Mouse (Mus musculus): ENCODE results near the gene Ezr.

The Ezr gene

GRCm38 (mm10) chr17:6769602-6770001 is 13.0 kb downstream of the Ezr start:
- no peak for DNase-seq (ENCODE audit: low read depth, low spot score)

- no peak for DNase-seq (ENCODE audit: low read depth, low spot score)
These were observed 14.2 kb downstream of the Ezr start for GRCm38 (mm10) chr17:6768301-6768788.

- DNase-seq (ENCODE audit: low read depth, low spot score): no peak
These were observed 14.8 kb downstream of the Ezr start for GRCm38 (mm10) chr17:6767771-6768170.

- no peak for DNase-seq (ENCODE audit: low read depth, low spot score)
These were observed 15.8 kb downstream of the Ezr start for GRCm38 (mm10) chr17:6766823-6767222.

- DNase-seq (ENCODE audit: low read depth, low spot score): no peak
These were observed 16.7 kb downstream of the Ezr start for GRCm38 (mm10) chr17:6765886-6766285.

- DNase-seq (ENCODE audit: low read depth, low spot score): no peak
These were observed 17.9 kb downstream of the Ezr start for GRCm38 (mm10) chr17:6764730-6765129.

- no peak for DNase-seq (ENCODE audit: low read depth, low spot score)
These were observed 18.4 kb downstream of the Ezr start for GRCm38 (mm10) chr17:6764227-6764593.

GRCm38 (mm10) chr17:6763513-6764226 is 18.9 kb downstream of the Ezr start:
- no peak for DNase-seq (ENCODE audit: low read depth, low spot score)

GRCm38 (mm10) chr17:6759717-6760292 is 22.8 kb downstream of the Ezr start:
- no peak for DNase-seq (ENCODE audit: low read depth, low spot score)

- no peak for DNase-seq (ENCODE audit: low read depth, low spot score)
These were observed 23.7 kb downstream of the Ezr start for GRCm38 (mm10) chr17:6758845-6759244.

- no peak for DNase-seq (ENCODE audit: low read depth, low spot score)
These were observed 24.7 kb downstream of the Ezr start for GRCm38 (mm10) chr17:6757902-6758301.

GRCm38 (mm10) chr17:6755873-6756272 is 26.7 kb downstream of the Ezr start:
- DNase-seq (ENCODE audit: low read depth, low spot score): no peak

- DNase-seq (ENCODE audit: low read depth, low spot score): no peak
These were observed 27.4 kb downstream of the Ezr start for GRCm38 (mm10) chr17:6755176-6755575.

- no peak for DNase-seq (ENCODE audit: low read depth, low spot score)
These were observed 30.2 kb downstream of the Ezr start for GRCm38 (mm10) chr17:6752375-6752774.

GRCm38 (mm10) chr17:6751221-6751859 is 31.2 kb downstream of the Ezr start:
- DNase-seq (ENCODE audit: low read depth, low spot score): no peak

GRCm38 (mm10) chr17:6748779-6749464 is 33.7 kb downstream of the Ezr start:
- no peak for DNase-seq (ENCODE audit: low read depth, low spot score)

- DNase-seq (ENCODE audit: low read depth, low spot score): no peak
These were observed 35.1 kb downstream of the Ezr start for GRCm38 (mm10) chr17:6747478-6747877.

- DNase-seq (ENCODE audit: low read depth, low spot score): no peak
These were observed 35.9 kb downstream of the Ezr start for GRCm38 (mm10) chr17:6746452-6747231.

GRCm38 (mm10) chr17:6745975-6746374 is 36.6 kb downstream of the Ezr start:
- no peak for DNase-seq (ENCODE audit: low read depth, low spot score)

- no peak for DNase-seq (ENCODE audit: low read depth, low spot score)
These were observed 37.1 kb downstream of the Ezr start for GRCm38 (mm10) chr17:6745503-6745902.

- no peak for DNase-seq (ENCODE audit: low read depth, low spot score)
These were observed 37.7 kb downstream of the Ezr start for GRCm38 (mm10) chr17:6744871-6745270.

GRCm38 (mm10) chr17:6744366-6744765 is 38.2 kb downstream of the Ezr start:
- DNase-seq (ENCODE audit: low read depth, low spot score): no peak

Data from mesoderm, embryonic 11.5 days (tissue).